Mouse (Mus musculus) liver, embryonic 11.5 days (tissue): Measurements from ENCODE around the gene Gfy. TPM values are rescaled to one million over a fixed set of nuclear protein-coding genes. Genes with fewer than 3 reads are reported as not detected.

Source experiments
- ATAC-seq: fragments of 200-750 bp; cut with Nextera tagmentation; replicated peaks from 2 replicates; pipeline ENCODE4 v1.8.0; 2017; ENCODE audit warnings: moderate number of reproducible peaks, mild to moderate bottlenecking, moderate TSS enrichment, moderate library complexity; ENCODE audit not compliant: low FRiP score
- DNase-seq: peaks from one replicate; pipeline ENCODE4 v3.0.0-alpha.2; 2017; ENCODE audit warnings: low spot score
- H3K27ac ChIP-seq: fragments of 300-500 bp; sonication (generic); 2 replicates; pipeline ENCODE4 v1.5.1; 2014; ENCODE audit warnings: mild to moderate bottlenecking, low read depth, low read length, control low read depth
- H3K27me3 ChIP-seq: fragments of 300-500 bp; sonication (generic); replicated peaks from 2 replicates; pipeline ENCODE4 v1.6.1; 2014; ENCODE audit warnings: low read length, mixed read lengths; ENCODE audit not compliant: control insufficient read depth, insufficient read depth
- H3K36me3 ChIP-seq: fragments of 300-500 bp; sonication (generic); 2 replicates; pipeline ENCODE4 v1.6.1; 2014; ENCODE audit warnings: mild to moderate bottlenecking, low read length, moderate library complexity, mixed read lengths; ENCODE audit not compliant: control insufficient read depth, insufficient read depth
- H3K4me1 ChIP-seq: fragments of 300-500 bp; sonication (generic); replicated peaks from 2 replicates; pipeline ENCODE4 v1.6.1; 2014; ENCODE audit warnings: low read length, mixed read lengths; ENCODE audit not compliant: control insufficient read depth, insufficient read depth
- H3K4me2 ChIP-seq: fragments of 300-500 bp; sonication (generic); 2 replicates; pipeline ENCODE4 v1.6.1; 2014; ENCODE audit warnings: mild to moderate bottlenecking, control low read depth, moderate library complexity
- H3K4me3 ChIP-seq: fragments of 300-500 bp; sonication (generic); 2 replicates; pipeline ENCODE4 v1.5.1; 2014; ENCODE audit warnings: low read depth, low read length, control low read depth
- H3K9ac ChIP-seq: fragments of 300-500 bp; sonication (generic); 2 replicates; pipeline ENCODE4 v1.6.1; 2014; ENCODE audit warnings: low read depth, low read length, control low read depth
- H3K9me3 ChIP-seq: fragments of 300-500 bp; sonication (generic); 2 replicates; pipeline ENCODE4 v1.6.1; 2016; ENCODE audit warnings: low read length, inconsistent platforms, mixed read lengths; ENCODE audit not compliant: control insufficient read depth
- WGBS: fragments of 180-500 bp; shearing (Covaris S2); extraction: QIAGEN DNeasy Blood & Tissue Kit; methylation state at CpG from one replicate; pipeline ENCODE4 v1.1.7; 2014; 5-methylcytosine and 5-hydroxymethylcytosine counted together
- polyA plus RNA-seq: library from polyadenylated mRNA; unstranded; fragments of >200 nt; fragmentation: Nextera tagmentation; extraction: Ambion mirVana; gene quantifications from 2 replicates; pipeline ENCODE4 v1.2.1, GENCODE M21; 2014

The Gfy gene
- polyA plus RNA-seq, 1 experiment from 2014 or later, result not detected

- Histone ChIP-seq H3K9me3 (no peaks in the 10 kb centered on the region), H3K9ac (no peak overlapping the region), H3K4me1 (no peaks in the 10 kb centered on the region; the same call in 1 of the 2 replicates), H3K27ac (no peak overlapping the region), H3K36me3 (no peaks in the 10 kb centered on the region), H3K27me3 (peaks cover 30% of the 10 kb centered on the region), H3K4me2 (no peak overlapping the region), H3K4me3 (no peak overlapping the region)
- WGBS, result 58% methylated on average over 5 of the region's 5 CpGs
- no peak for ATAC-seq
- DNase-seq, result no peak
Observed at GRCm38 (mm10) chr7:45196994-45197393, 17.6 kb upstream of the Gfy start.

- Histone ChIP-seq H3K9me3 (no peaks in the 10 kb centered on the region), H3K4me1 (no peaks in the 10 kb centered on the region; the same call in 1 of the 2 replicates), H3K27me3 (peaks cover 34% of the 10 kb centered on the region), H3K4me3 (no peak overlapping the region), H3K4me2 (no peak overlapping the region), H3K27ac (no peak overlapping the region), H3K9ac (no peak overlapping the region), H3K36me3 (no peaks in the 10 kb centered on the region)
- ATAC-seq, result no peak
- no peak for DNase-seq
- WGBS, result 77% methylated on average over 4 of the region's 4 CpGs
Observed at GRCm38 (mm10) chr7:45196176-45196535, 16.8 kb upstream of the Gfy start.

- ATAC-seq (no peak), DNase-seq (no peak)
- Histone ChIP-seq H3K9me3 (no peaks in the 10 kb centered on the region), H3K9ac (no peak overlapping the region), H3K27me3 (peaks cover 40% of the 10 kb centered on the region), H3K4me3 (no peak overlapping the region), H3K4me1 (no peaks in the 10 kb centered on the region), H3K4me2 (no peak overlapping the region), H3K36me3 (no peaks in the 10 kb centered on the region), H3K27ac (no peak overlapping the region)
- 60% methylated on average over 13 of the region's 13 CpGs for WGBS
Observed at GRCm38 (mm10) chr7:45195341-45196175, 16.2 kb upstream of the Gfy start.

GRCm38 (mm10) chr7:45193871-45194785 is 14.8 kb upstream of the Gfy start:
- no peak overlapping the region for H3K4me2 ChIP-seq
- H3K36me3 ChIP-seq, result no peaks in the 10 kb centered on the region
- WGBS, result 67% methylated on average over 17 of the region's 17 CpGs
- H3K4me3 ChIP-seq, result no peak overlapping the region
- no peak overlapping the region for H3K9ac ChIP-seq
- no peaks in the 10 kb centered on the region for H3K4me1 ChIP-seq
- H3K27ac ChIP-seq, result no peak overlapping the region
- no peak for ATAC-seq
- H3K27me3 ChIP-seq, result peaks cover 47% of the 10 kb centered on the region
- no peaks in the 10 kb centered on the region for H3K9me3 ChIP-seq
- no peak for DNase-seq

- Histone ChIP-seq H3K9ac (no peak overlapping the region), H3K27ac (no peak overlapping the region), H3K9me3 (no peaks in the 10 kb centered on the region), H3K36me3 (no peaks in the 10 kb centered on the region), H3K27me3 (peaks cover 54% of the 10 kb centered on the region), H3K4me1 (no peaks in the 10 kb centered on the region), H3K4me3 (no peak overlapping the region), H3K4me2 (no peak overlapping the region)
- DNase-seq, result no peak
- WGBS, result 57% methylated on average over 5 of the region's 5 CpGs
- no peak for ATAC-seq
Observed at GRCm38 (mm10) chr7:45193406-45193805, 14.0 kb upstream of the Gfy start.

- 75% methylated on average over 7 of the region's 7 CpGs for WGBS
- Histone ChIP-seq H3K4me2 (no peak overlapping the region), H3K4me3 (no peak overlapping the region), H3K9me3 (no peaks in the 10 kb centered on the region), H3K27ac (no peak overlapping the region), H3K9ac (no peak overlapping the region), H3K27me3 (peaks cover 61% of the 10 kb centered on the region), H3K4me1 (no peaks in the 10 kb centered on the region), H3K36me3 (no peaks in the 10 kb centered on the region)
- DNase-seq (no peak), ATAC-seq (no peak)
Observed at GRCm38 (mm10) chr7:45192585-45193310, 13.4 kb upstream of the Gfy start.

- Histone ChIP-seq H3K4me3 (no peak overlapping the region), H3K27ac (no peak overlapping the region), H3K36me3 (no peaks in the 10 kb centered on the region), H3K9me3 (no peaks in the 10 kb centered on the region), H3K4me1 (no peaks in the 10 kb centered on the region), H3K9ac (no peak overlapping the region), H3K27me3 (peaks cover 65% of the 10 kb centered on the region), H3K4me2 (no peak overlapping the region)
- WGBS, result 21% methylated on average over 8 of the region's 8 CpGs
- no peak for ATAC-seq
- DNase-seq, result no peak
Observed at GRCm38 (mm10) chr7:45191803-45192363, 12.5 kb upstream of the Gfy start.

GRCm38 (mm10) chr7:45191161-45191560 is 11.8 kb upstream of the Gfy start:
- H3K4me1 ChIP-seq, result no peaks in the 10 kb centered on the region
- H3K4me2 ChIP-seq, result no peak overlapping the region
- H3K36me3 ChIP-seq, result no peaks in the 10 kb centered on the region
- no peaks in the 10 kb centered on the region for H3K9me3 ChIP-seq
- H3K9ac ChIP-seq, result no peak overlapping the region
- peaks cover 70% of the 10 kb centered on the region for H3K27me3 ChIP-seq
- 47% methylated on average over 2 of the region's 2 CpGs for WGBS
- no peak overlapping the region for H3K4me3 ChIP-seq
- ATAC-seq, result no peak
- no peak for DNase-seq
- H3K27ac ChIP-seq, result no peak overlapping the region
